8 mouse cellular contexts compared by ENCODE assay signal in the genomic region with DNA sequence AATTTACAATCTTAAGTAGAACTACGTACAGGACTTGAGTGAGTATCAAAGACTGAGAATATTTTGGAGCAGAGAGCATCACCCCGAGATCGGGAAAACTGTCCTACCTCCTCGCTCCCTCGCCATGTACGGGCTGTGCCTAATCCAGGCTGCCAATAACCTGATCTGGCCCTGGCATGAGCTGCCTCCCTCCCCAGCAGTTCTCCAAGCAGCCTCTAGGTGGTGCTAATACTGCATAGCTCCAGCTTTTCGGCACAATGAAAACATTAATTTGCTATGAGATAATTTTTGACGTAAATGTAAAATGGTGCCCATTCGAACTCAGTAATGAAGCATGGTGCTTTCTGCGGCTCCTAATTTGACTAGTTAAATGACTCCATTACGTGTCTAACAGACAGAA.
DNase-seq lines count a peak whose midpoint lies in the region; ATAC-seq and TF ChIP-seq lines count a peak whose summit lies in the region.

No protein-coding gene starts in this region.

- TF ChIP-seq CTCF in E14TG2a.4 (conservative IDR thresholded peaks at IDR 0.05; ENCODE audit: low read length), result peak; percentile 93
- peak; percentile 96 for TF ChIP-seq CTCF in brain, embryonic 14.5 days (IDR thresholded peaks at IDR 0.05; ENCODE audit: borderline replicate concordance, extremely low read depth, insufficient read depth, insufficient read length)
- TF ChIP-seq CTCF in lung, embryonic 14.5 days (IDR thresholded peaks at IDR 0.05; ENCODE audit: low read depth), result peak; percentile 99

- peak; percentile 89 for DNase-seq in brain, embryonic 14.5 days (ENCODE audit: low read depth)
- peak; percentile 75 for DNase-seq in forebrain, embryonic 10.5 days (ENCODE audit: extremely low spot score, low spot score)
- peak; percentile 74 to 85 for DNase-seq in heart, postnatal 14 days
- peak; percentile 86 for DNase-seq in layer of hippocampus, adult 11-12 months (ENCODE audit: low spot score)
- peak; percentile 93 for DNase-seq in lung, embryonic 14.5 days
- DNase-seq in thymus, postnatal 0 days (ENCODE audit: low spot score), result peak; percentile 64

- H3K27me3 ChIP-seq in E14TG2a.4 (ENCODE audit: insufficient read depth, low read length), result peaks cover 15% of the 10 kb centered on the region
- H3K27me3 ChIP-seq in forebrain, embryonic 10.5 days (ENCODE audit: poor library complexity, severe bottlenecking), result peaks cover 35% of the 10 kb centered on the region
- no peaks in the 10 kb centered on the region for H3K27me3 ChIP-seq in lung, embryonic 14.5 days (ENCODE audit: insufficient read depth, low read length)

- peak overlapping the region; percentile 2; the same call in 1 of the 2 replicates for H3K4me2 ChIP-seq in lung, embryonic 14.5 days

- TF ChIP-seq POLR2A in brain, embryonic 14.5 days (IDR thresholded peaks at IDR 0.05; ENCODE audit: borderline replicate concordance, extremely low read depth, insufficient read depth, insufficient read length, poor library complexity, severe bottlenecking), result no peak

- H3K9me3 ChIP-seq in E14TG2a.4 (ENCODE audit: low read length), result peaks cover 12% of the 10 kb centered on the region
- H3K9me3 ChIP-seq in forebrain, embryonic 10.5 days, result no peaks in the 10 kb centered on the region
- H3K9me3 ChIP-seq in lung, embryonic 14.5 days (ENCODE audit: low read depth, low read length), result no peaks in the 10 kb centered on the region

- H3K4me1 ChIP-seq in E14TG2a.4 (replicated peaks; ENCODE audit: low read depth, low read length), result 0 out of 2 replicates have a peak, but pooled peaks cover 3% of the 10 kb centered on the region
- peaks cover 62% of the 10 kb centered on the region for H3K4me1 ChIP-seq in forebrain, embryonic 10.5 days
- H3K4me1 ChIP-seq in lung, embryonic 14.5 days (ENCODE audit: insufficient read depth), result peaks cover 5% of the 10 kb centered on the region; the same call in 1 of the 2 replicates

- 13% methylated on average over 11 of the region's 11 CpGs for WGBS in forebrain, embryonic 10.5 days
- WGBS in lung, embryonic 14.5 days, result 8% methylated on average over 11 of the region's 11 CpGs

- H3K36me3 ChIP-seq in E14TG2a.4 (ENCODE audit: insufficient read depth, low read length), result no peaks in the 10 kb centered on the region
- no peaks in the 10 kb centered on the region for H3K36me3 ChIP-seq in forebrain, embryonic 10.5 days (replicated peaks)
- no peaks in the 10 kb centered on the region for H3K36me3 ChIP-seq in lung, embryonic 14.5 days (ENCODE audit: insufficient read depth)

- H3K4me3 ChIP-seq in E14TG2a.4 (replicated peaks; ENCODE audit: low read length), result no peak overlapping the region
- no peak overlapping the region; the same call in 1 of the 2 replicates for H3K4me3 ChIP-seq in forebrain, embryonic 10.5 days
- no peak overlapping the region for H3K4me3 ChIP-seq in lung, embryonic 14.5 days (ENCODE audit: low read depth, low read length)

- H3K9ac ChIP-seq in lung, embryonic 14.5 days, result no peak overlapping the region

- H3K27ac ChIP-seq in forebrain, embryonic 10.5 days, result 0 out of 2 replicates have a peak overlapping the region, but pooled peaks have one; percentile 4
- no peak overlapping the region; the same call in 1 of the 2 replicates for H3K27ac ChIP-seq in lung, embryonic 14.5 days (ENCODE audit: low read depth)

- intact Hi-C loops in heart, postnatal 14 days (cut with DNase I), result loop anchor here (1.0 to 10.0 kb wide), 4 partner anchors 401 to 761 kb away; no protein-coding TSS in a partner anchor

- peak; percentile 67 for ATAC-seq in lung, embryonic 14.5 days (ENCODE audit: insufficient read depth)
- ATAC-seq in neutrophil, adult 5-6 weeks (ENCODE audit: extremely low read depth, insufficient number of reproducible peaks, low FRiP score, poor library complexity, severe bottlenecking), result peak; percentile 24; the same call in 1 of the 2 replicates
